Mouse (Mus musculus) intestine, embryonic 16.5 days (tissue): Measurements from ENCODE around the gene Foxf2. TPM values are rescaled to one million over a fixed set of nuclear protein-coding genes. Genes with fewer than 3 reads are reported as not detected.
A peak's percentile ranks its signal among the peaks of the same experiment; 100 is the strongest.

Experiments used
- ATAC-seq: fragments of 200-750 bp; cut with Nextera tagmentation; 2 replicates; pipeline ENCODE4 v1.8.0; 2017; ENCODE audit warnings: moderate TSS enrichment, moderate library complexity
- H3K27ac ChIP-seq: fragments of 300-500 bp; sonication (generic); 2 replicates; pipeline ENCODE4 v1.5.1; 2014; ENCODE audit warnings: mild to moderate bottlenecking, low read length
- H3K27me3 ChIP-seq: fragments of 300-500 bp; sonication (generic); replicated peaks from 2 replicates; pipeline ENCODE4 v1.6.1; 2014; ENCODE audit warnings: low read length, control low read depth, mixed read lengths; ENCODE audit not compliant: control insufficient read depth, insufficient read depth
- H3K36me3 ChIP-seq: fragments of 300-500 bp; sonication (generic); 2 replicates; pipeline ENCODE4 v1.6.1; 2014; ENCODE audit warnings: low read length, control low read depth; ENCODE audit not compliant: control insufficient read depth, insufficient read depth
- H3K4me1 ChIP-seq: fragments of 300-500 bp; sonication (generic); 2 replicates; pipeline ENCODE4 v1.6.1; 2014; ENCODE audit warnings: low read length, control low read depth, mixed read lengths; ENCODE audit not compliant: control insufficient read depth, insufficient read depth
- H3K4me2 ChIP-seq: fragments of 300-500 bp; sonication (generic); 2 replicates; pipeline ENCODE4 v1.6.1; 2014; ENCODE audit warnings: low read depth, low read length, control low read depth
- H3K4me3 ChIP-seq: fragments of 300-500 bp; sonication (generic); 2 replicates; pipeline ENCODE4 v1.5.1; 2014; ENCODE audit warnings: mild to moderate bottlenecking, low read length
- H3K9ac ChIP-seq: fragments of 300-500 bp; sonication (generic); 2 replicates; pipeline ENCODE4 v1.6.1; 2014; ENCODE audit warnings: low read depth, low read length
- H3K9me3 ChIP-seq: fragments of 300-500 bp; sonication (generic); 2 replicates; pipeline ENCODE4 v1.6.1; 2016; ENCODE audit warnings: low read length, control low read depth; ENCODE audit not compliant: control insufficient read depth
- WGBS: fragments of 180-500 bp; shearing (Covaris S2); extraction: QIAGEN DNeasy Blood & Tissue Kit; methylation state at CpG from one replicate; pipeline ENCODE4 v1.1.7; 2014; 5-methylcytosine and 5-hydroxymethylcytosine counted together
- polyA plus RNA-seq: library from polyadenylated mRNA; unstranded; fragments of >200 nt; fragmentation: Nextera tagmentation; extraction: Ambion mirVana; gene quantifications from 2 replicates; pipeline ENCODE4 v1.2.1, GENCODE M21; 2015

Foxf2 gene
- polyA plus RNA-seq = 11.4 and 13.7 TPM in 2 replicates

DNA sequence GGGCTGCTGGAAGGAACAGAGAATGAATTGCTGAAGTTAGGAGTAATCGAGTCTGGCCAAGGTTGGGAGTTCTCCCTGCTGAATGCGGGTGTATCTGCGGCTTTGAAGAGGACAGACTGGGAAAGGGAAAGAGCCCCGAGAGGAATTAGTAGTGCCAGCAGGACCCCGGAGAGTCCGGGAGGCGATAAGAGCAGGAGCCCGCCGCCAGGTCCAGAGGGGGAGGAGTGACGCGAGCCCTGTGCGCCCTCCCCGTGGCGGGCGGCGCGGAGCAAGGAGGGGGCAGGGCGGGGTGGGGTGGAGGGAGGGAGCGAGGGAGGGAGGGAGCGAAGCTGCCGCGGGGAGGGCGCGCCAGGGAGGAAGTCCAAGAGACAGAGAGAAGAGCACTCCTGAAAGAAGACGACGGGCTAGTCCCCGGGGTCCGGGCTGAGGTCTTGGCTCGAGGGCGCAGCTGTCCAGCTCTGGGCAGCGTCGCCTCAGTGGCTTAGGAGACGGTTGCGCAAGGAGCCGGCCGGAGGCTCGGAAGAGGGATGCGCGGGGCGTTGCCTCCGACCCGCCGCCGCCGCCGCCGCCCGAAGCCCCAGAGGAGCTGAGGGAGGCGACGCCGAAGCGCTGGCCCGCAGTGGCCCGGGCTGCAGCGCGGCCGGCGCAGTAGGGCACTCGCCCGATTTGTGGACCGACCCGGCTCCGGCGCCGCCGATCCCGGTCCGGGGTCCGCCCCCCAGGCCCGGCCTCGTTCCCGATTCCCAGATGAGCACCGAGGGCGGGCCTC lies at the start of gene Foxf2:
Foxf2 (plus strand) TSS at position 484 of the 769 bp plus-strand sequence.
- H3K9me3 ChIP-seq = no peaks in the 10 kb centered on the region
- H3K4me3 ChIP-seq = peak within 1 kb of the TSS; percentile 67
- ATAC-seq = peak; percentile 62
- under 1% methylated on average over 40 of the region's 74 CpGs for WGBS
- peaks cover 80% of the 10 kb centered on the region for H3K27me3 ChIP-seq
- no peaks in the 10 kb centered on the region for H3K36me3 ChIP-seq
- peak within 1 kb of the TSS; percentile 83 for H3K4me2 ChIP-seq
- peak within 1 kb of the TSS; percentile 88 for H3K27ac ChIP-seq
- H3K9ac ChIP-seq = peak within 1 kb of the TSS; percentile 82
- peaks cover 18% of the 10 kb centered on the region for H3K4me1 ChIP-seq

DNA sequence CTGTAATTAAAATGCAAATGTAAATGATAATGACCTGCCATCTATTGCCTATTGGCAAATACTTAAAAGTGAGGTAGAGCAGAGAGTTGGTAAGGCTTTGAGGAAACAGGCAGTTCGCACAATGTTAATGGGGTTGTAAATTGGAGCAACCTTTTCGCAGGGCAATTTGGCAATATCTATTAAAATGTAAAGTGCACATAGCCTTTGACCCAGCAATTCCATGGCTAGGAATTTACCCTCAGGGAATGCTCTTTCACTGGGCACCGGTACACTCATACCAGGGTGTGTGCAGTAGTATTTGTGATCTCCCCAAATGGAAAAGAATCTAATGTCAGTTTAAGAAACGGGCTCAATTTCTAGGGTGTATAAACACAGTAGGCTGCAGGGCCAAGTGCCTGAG lies 48.9 kb upstream of the Foxf2 start:
- H3K4me2 ChIP-seq = no peak overlapping the region
- H3K36me3 ChIP-seq = no peaks in the 10 kb centered on the region
- no peaks in the 10 kb centered on the region for H3K9me3 ChIP-seq
- WGBS = 46% methylated on average over 4 of the region's 4 CpGs
- no peak overlapping the region for H3K27ac ChIP-seq
- ATAC-seq = no peak
- no peak overlapping the region for H3K9ac ChIP-seq
- H3K4me3 ChIP-seq = no peak overlapping the region
- peaks cover 7% of the 10 kb centered on the region for H3K4me1 ChIP-seq
- H3K27me3 ChIP-seq = no peaks in the 10 kb centered on the region

DNA sequence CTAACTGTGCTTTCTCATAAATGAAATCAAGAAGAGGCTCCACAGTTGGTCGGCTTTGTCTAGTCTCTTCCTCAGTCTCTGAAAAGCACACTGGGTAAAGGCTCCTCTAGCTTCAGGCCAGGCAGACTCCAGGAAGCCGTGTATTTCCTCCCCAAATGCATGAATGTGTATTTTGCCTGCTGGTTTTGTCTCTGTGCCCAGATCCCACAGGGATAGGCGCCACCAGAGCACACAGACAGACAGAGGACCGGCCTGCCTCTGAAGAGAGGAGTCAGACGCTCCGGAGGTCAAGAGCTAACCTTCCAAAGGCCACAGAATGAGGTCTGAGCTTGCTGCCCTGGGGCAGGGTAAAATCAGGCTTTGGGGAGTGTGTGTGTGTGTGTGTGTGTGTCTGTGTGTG lies 48.0 kb upstream of the Foxf2 start:
- Histone ChIP-seq H3K36me3 (no peaks in the 10 kb centered on the region), H3K9ac (no peak overlapping the region), H3K27me3 (no peaks in the 10 kb centered on the region), H3K4me1 (peaks cover 7% of the 10 kb centered on the region), H3K9me3 (no peaks in the 10 kb centered on the region), H3K27ac (peak overlapping the region; percentile 14; the same call in 1 of the 2 replicates), H3K4me3 (no peak overlapping the region), H3K4me2 (no peak overlapping the region)
- ATAC-seq = no peak
- WGBS = 33% methylated on average over 6 of the region's 6 CpGs

- Histone ChIP-seq H3K27ac (no peak overlapping the region; the same call in 1 of the 2 replicates), H3K9me3 (no peaks in the 10 kb centered on the region), H3K36me3 (no peaks in the 10 kb centered on the region), H3K4me3 (no peak overlapping the region), H3K4me1 (peaks cover 7% of the 10 kb centered on the region), H3K4me2 (no peak overlapping the region), H3K27me3 (no peaks in the 10 kb centered on the region), H3K9ac (no peak overlapping the region)
- ATAC-seq = peak; percentile 95
- 50% methylated on average over 10 of the region's 10 CpGs for WGBS
These were observed 47.2 kb upstream of the Foxf2 start for GRCm38 (mm10) chr13:31578389-31578788.

DNA sequence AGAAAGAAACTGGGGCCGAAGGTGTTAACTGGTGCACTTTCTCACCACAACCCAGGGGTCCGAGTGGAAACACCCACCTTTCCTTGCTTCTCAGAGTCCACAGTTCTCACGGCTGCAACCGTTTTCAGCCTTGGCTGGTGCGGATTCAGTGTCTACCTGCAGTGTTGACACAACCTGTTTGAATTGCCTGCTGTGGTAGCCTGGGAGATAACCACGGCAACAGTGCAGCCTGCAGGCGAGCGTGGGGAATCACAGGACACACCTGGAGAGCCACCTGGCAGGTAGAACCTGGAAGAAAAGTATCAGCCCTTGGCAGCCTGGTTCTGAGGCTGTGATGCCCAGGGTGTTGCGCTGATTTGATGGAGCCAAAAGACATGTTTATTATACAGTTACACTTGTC lies 45.8 kb upstream of the Foxf2 start:
- Histone ChIP-seq H3K4me1 (peaks cover 7% of the 10 kb centered on the region), H3K9ac (no peak overlapping the region), H3K36me3 (no peaks in the 10 kb centered on the region), H3K27ac (no peak overlapping the region), H3K4me2 (peak overlapping the region; percentile 23; the same call in 1 of the 2 replicates), H3K27me3 (no peaks in the 10 kb centered on the region), H3K9me3 (no peaks in the 10 kb centered on the region), H3K4me3 (no peak overlapping the region)
- 47% methylated on average over 9 of the region's 9 CpGs for WGBS
- ATAC-seq = peak; percentile 57; the same call in 1 of the 2 replicates

- H3K27ac ChIP-seq = no peak overlapping the region
- H3K36me3 ChIP-seq = no peaks in the 10 kb centered on the region
- no peaks in the 10 kb centered on the region for H3K4me1 ChIP-seq
- no peaks in the 10 kb centered on the region for H3K27me3 ChIP-seq
- H3K9me3 ChIP-seq = no peaks in the 10 kb centered on the region
- 57% methylated on average over 5 of the region's 5 CpGs for WGBS
- H3K9ac ChIP-seq = no peak overlapping the region
- ATAC-seq = no peak
- no peak overlapping the region for H3K4me3 ChIP-seq
- H3K4me2 ChIP-seq = no peak overlapping the region
These were observed 38.3 kb upstream of the Foxf2 start for GRCm38 (mm10) chr13:31587341-31587740.

DNA sequence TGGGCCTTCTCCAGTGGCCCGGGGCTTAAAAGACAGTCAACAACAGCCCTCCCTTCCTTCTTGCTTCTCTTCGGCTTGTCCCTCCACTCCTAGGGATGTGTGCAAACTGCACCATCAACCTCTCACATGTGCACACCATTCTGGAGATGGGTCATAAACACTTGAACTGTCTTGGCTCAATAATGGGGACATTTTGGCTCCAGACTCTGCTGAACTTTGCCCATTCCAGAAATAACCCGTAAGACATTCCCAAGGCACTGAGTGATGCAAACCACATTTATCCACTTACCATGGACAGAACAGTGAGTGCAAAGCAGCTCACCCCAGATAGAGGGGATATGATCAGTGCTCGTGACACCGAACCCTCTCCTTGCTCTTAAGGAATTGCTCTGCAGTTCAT lies 26.0 kb upstream of the Foxf2 start:
- Histone ChIP-seq H3K4me1 (no peaks in the 10 kb centered on the region), H3K9me3 (no peaks in the 10 kb centered on the region), H3K4me2 (no peak overlapping the region), H3K27me3 (no peaks in the 10 kb centered on the region), H3K4me3 (no peak overlapping the region), H3K27ac (no peak overlapping the region), H3K36me3 (no peaks in the 10 kb centered on the region), H3K9ac (no peak overlapping the region)
- no peak for ATAC-seq
- 85% methylated on average over 5 of the region's 5 CpGs for WGBS

GRCm38 (mm10) chr13:31603964-31604363 lies 21.7 kb upstream of the Foxf2 start:
- 84% methylated on average over 6 of the region's 6 CpGs for WGBS
- Histone ChIP-seq H3K36me3 (no peaks in the 10 kb centered on the region), H3K4me2 (no peak overlapping the region), H3K27me3 (no peaks in the 10 kb centered on the region), H3K4me1 (no peaks in the 10 kb centered on the region), H3K9me3 (no peaks in the 10 kb centered on the region), H3K9ac (no peak overlapping the region), H3K4me3 (no peak overlapping the region), H3K27ac (no peak overlapping the region)
- no peak for ATAC-seq

GRCm38 (mm10) chr13:31614724-31615465 lies 10.7 kb upstream of the Foxf2 start:
- Histone ChIP-seq H3K4me1 (peaks cover 8% of the 10 kb centered on the region; the same call in 1 of the 2 replicates), H3K9me3 (no peaks in the 10 kb centered on the region), H3K36me3 (no peaks in the 10 kb centered on the region), H3K4me3 (no peak overlapping the region), H3K4me2 (no peak overlapping the region), H3K27ac (no peak overlapping the region), H3K27me3 (peaks cover 51% of the 10 kb centered on the region), H3K9ac (no peak overlapping the region)
- WGBS = 16% methylated on average over 38 of the region's 38 CpGs
- no peak for ATAC-seq
